Mouse (Mus musculus): ENCODE data around the gene AF366264. TPM values are rescaled to one million over a fixed set of nuclear protein-coding genes. Genes with fewer than 3 reads are reported as not detected.
"Not testable (repeated sequence)": the region's sequence is repeated elsewhere in the genome, so short reads cannot be mapped to it uniquely, and the experiment has no call there.

The AF366264 gene
- polyA plus RNA-seq (2016; fragmentation: Nextera tagmentation; extraction: Ambion mirVana) = not detected in 2 replicates

- H3K9ac ChIP-seq (replicated peaks); H3K4me3 ChIP-seq; H3K36me3 ChIP-seq; H3K27ac ChIP-seq (replicated peaks); ATAC-seq (ENCODE audit: low FRiP score, low read depth); H3K4me1 ChIP-seq; H3K4me2 ChIP-seq (replicated peaks); H3K9me3 ChIP-seq; H3K27me3 ChIP-seq: not testable (repeated sequence)
- 89% methylated on average over 5 of the region's 5 CpGs for WGBS
Measured at GRCm38 (mm10) chr8:13838289-13838688, at the start of gene AF366264. TSS of gene AF366264 (minus strand) at chr8:13838389.

DNA sequence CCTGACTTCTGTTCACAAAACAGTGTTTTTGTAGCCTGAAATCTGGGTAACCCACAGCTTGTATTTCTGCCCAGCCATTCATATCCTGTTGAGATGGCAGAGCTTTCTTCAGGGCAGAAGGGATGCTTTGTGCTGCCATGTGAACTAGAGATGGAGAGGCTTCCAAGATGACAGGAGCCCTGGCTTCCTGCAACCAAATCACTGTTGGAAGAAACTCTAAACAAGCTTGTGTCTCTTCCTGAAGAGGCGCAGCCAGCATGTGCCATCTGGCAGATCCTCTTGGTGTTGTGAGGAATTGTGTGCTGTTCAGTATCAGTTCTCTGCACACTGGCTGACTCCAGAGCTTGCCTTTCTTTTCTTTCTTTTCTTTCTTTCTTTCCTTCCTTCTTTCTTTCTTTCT, 5.1 kb upstream of the AF366264 start:
- not testable (repeated sequence) for H3K4me2 ChIP-seq (replicated peaks); H3K9me3 ChIP-seq; H3K4me3 ChIP-seq; ATAC-seq (ENCODE audit: low FRiP score, low read depth); H3K27me3 ChIP-seq; H3K4me1 ChIP-seq; H3K27ac ChIP-seq (replicated peaks); H3K36me3 ChIP-seq; H3K9ac ChIP-seq (replicated peaks)
- WGBS = 87% methylated on average over 1 of the region's 1 CpGs

DNA sequence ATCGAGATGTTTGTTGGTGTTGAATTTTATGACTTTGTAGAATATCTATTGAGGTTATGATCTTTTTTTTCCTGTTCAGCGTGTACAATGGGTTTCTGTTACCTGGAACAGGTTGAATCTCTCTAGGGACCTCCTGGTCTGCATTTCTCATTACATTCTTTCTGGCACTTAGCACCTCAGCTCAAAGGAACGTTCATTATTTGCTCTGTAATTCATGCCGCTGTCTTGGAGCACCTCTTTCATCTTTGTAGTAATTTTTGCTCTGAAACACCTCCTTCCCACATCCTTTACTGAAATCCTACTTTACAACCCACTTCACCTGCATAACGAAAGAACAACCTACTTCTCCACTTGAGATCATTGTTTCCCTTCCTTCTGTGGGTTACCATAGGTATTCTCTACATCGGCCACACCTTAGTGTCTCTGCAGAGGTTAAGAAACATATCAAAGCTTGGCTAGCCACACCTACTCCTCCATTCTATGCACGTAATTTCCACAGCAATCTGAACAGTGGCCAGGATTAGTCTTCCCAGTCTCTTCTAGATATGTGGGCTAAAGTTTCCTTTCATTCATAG, 9.5 kb downstream of the AF366264 start:
- H3K27me3 ChIP-seq = no peaks in the 10 kb centered on the region
- no peak overlapping the region for H3K4me3 ChIP-seq
- no peak overlapping the region for H3K27ac ChIP-seq (replicated peaks)
- no peak overlapping the region for H3K4me2 ChIP-seq (replicated peaks)
- 80% methylated on average over 7 of the region's 7 CpGs for WGBS
- H3K4me1 ChIP-seq = no peaks in the 10 kb centered on the region
- H3K36me3 ChIP-seq = no peaks in the 10 kb centered on the region
- ATAC-seq (ENCODE audit: low FRiP score, low read depth) = no peak
- no peaks in the 10 kb centered on the region for H3K9me3 ChIP-seq
- no peak overlapping the region for H3K9ac ChIP-seq (replicated peaks)

GRCm38 (mm10) chr8:13799566-13799965, 38.6 kb downstream of the AF366264 start:
- WGBS = 93% methylated on average over 5 of the region's 5 CpGs
- peaks cover 41% of the 10 kb centered on the region for H3K36me3 ChIP-seq
- H3K27ac ChIP-seq (replicated peaks) = no peak overlapping the region
- peaks cover 3% of the 10 kb centered on the region; the same call in 1 of the 2 replicates for H3K4me1 ChIP-seq
- H3K4me2 ChIP-seq (replicated peaks) = no peak overlapping the region
- H3K4me3 ChIP-seq = no peak overlapping the region
- no peak for ATAC-seq (ENCODE audit: low FRiP score, low read depth)
- H3K9me3 ChIP-seq = no peaks in the 10 kb centered on the region
- peaks cover 9% of the 10 kb centered on the region; the same call in 1 of the 2 replicates for H3K27me3 ChIP-seq
- no peak overlapping the region for H3K9ac ChIP-seq (replicated peaks)

GRCm38 (mm10) chr8:13797676-13798075, 40.5 kb downstream of the AF366264 start:
- ATAC-seq (ENCODE audit: low FRiP score, low read depth) = no peak
- 96% methylated on average over 5 of the region's 5 CpGs for WGBS
- peaks cover 3% of the 10 kb centered on the region; the same call in 1 of the 2 replicates for H3K27me3 ChIP-seq

GRCm38 (mm10) chr8:13793746-13794101, 44.5 kb downstream of the AF366264 start:
- Histone ChIP-seq H3K4me1 (no peaks in the 10 kb centered on the region), H3K4me2 (replicated peaks) (no peak overlapping the region), H3K27ac (replicated peaks) (no peak overlapping the region), H3K27me3 (no peaks in the 10 kb centered on the region), H3K9me3 (no peaks in the 10 kb centered on the region), H3K4me3 (no peak overlapping the region), H3K9ac (replicated peaks) (no peak overlapping the region), H3K36me3 (peaks cover 62% of the 10 kb centered on the region)
- WGBS = 96% methylated on average over 11 of the region's 11 CpGs
- ATAC-seq (ENCODE audit: low FRiP score, low read depth) = no peak

More at GRCm38 (mm10) chr8:13797676-13798075, 40.5 kb downstream of the AF366264 start:
- Histone ChIP-seq H3K9ac (replicated peaks) (no peak overlapping the region), H3K4me1 (peaks cover 3% of the 10 kb centered on the region; the same call in 1 of the 2 replicates), H3K27ac (replicated peaks) (no peak overlapping the region), H3K9me3 (no peaks in the 10 kb centered on the region), H3K4me3 (no peak overlapping the region), H3K36me3 (peaks cover 59% of the 10 kb centered on the region), H3K4me2 (replicated peaks) (no peak overlapping the region)

GRCm38 (mm10) chr8:13793097-13793745, 45.0 kb downstream of the AF366264 start:
- peaks cover 62% of the 10 kb centered on the region for H3K36me3 ChIP-seq

DNA sequence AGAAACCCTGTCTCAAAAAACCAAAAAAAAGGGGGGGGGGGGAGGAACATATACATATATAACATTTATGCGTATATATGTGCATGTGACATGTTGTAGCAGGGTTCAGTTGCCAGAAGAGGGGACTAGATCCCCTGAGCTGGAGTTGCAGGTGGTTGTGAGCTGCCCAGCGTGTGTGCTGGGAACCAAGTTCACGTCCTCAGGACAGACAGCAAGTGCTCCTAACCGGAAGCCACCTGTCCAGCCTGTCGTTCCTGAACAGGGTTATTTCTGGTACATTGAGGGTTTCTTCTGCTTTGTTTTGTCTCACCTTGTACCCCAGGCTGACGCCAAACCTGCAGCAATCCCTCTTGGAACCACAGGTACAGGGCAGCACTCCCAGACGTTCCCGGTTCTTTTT, 48.6 kb downstream of the AF366264 start:
- no peaks in the 10 kb centered on the region for H3K9me3 ChIP-seq
- H3K36me3 ChIP-seq = peaks cover 33% of the 10 kb centered on the region
- no peak for ATAC-seq (ENCODE audit: low FRiP score, low read depth)
- 96% methylated on average over 8 of the region's 8 CpGs for WGBS
- no peak overlapping the region for H3K9ac ChIP-seq (replicated peaks)
- no peak overlapping the region for H3K4me2 ChIP-seq (replicated peaks)
- H3K27me3 ChIP-seq = no peaks in the 10 kb centered on the region
- peaks cover 12% of the 10 kb centered on the region for H3K4me1 ChIP-seq
- no peak overlapping the region for H3K4me3 ChIP-seq
- H3K27ac ChIP-seq (replicated peaks) = no peak overlapping the region

More at GRCm38 (mm10) chr8:13793097-13793745, 45.0 kb downstream of the AF366264 start:
- 96% methylated on average over 8 of the region's 8 CpGs for WGBS
- H3K4me2 ChIP-seq (replicated peaks) = no peak overlapping the region
- no peak overlapping the region for H3K27ac ChIP-seq (replicated peaks)
- H3K9me3 ChIP-seq = no peaks in the 10 kb centered on the region
- H3K4me3 ChIP-seq = no peak overlapping the region
- no peaks in the 10 kb centered on the region for H3K4me1 ChIP-seq
- no peak for ATAC-seq (ENCODE audit: low FRiP score, low read depth)
- no peaks in the 10 kb centered on the region for H3K27me3 ChIP-seq
- no peak overlapping the region for H3K9ac ChIP-seq (replicated peaks)

DNA sequence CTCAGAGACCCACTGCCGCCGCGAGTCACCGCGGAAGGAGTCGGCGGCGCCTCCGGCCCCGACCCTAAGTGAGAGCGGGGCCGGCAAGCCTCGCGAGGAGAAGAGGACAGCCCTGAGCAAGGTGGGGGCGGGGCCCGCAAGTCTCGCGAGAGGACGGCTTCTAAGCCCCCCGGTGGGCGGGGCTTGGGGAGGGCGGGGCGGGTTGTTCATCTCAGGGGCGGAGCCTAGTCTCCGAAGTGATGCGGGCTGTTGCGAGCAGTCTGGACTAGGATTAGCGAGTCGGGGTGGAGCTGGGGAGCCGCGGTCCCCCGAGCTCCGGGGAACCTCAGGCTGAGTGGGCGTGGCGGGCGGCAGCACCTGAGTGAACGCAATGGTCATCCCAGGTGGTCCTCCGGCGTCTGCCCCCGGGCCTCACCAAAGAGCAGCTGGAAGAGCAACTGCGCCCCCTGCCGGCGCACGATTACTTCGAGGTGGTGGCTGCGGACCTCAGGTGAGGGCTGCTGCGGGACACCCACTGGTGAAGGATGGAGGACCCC, 52.4 kb downstream of the AF366264 start:
- Histone ChIP-seq H3K27me3 (no peaks in the 10 kb centered on the region), H3K36me3 (peaks cover 24% of the 10 kb centered on the region), H3K9ac (replicated peaks) (peak overlapping the region; percentile 83), H3K9me3 (no peaks in the 10 kb centered on the region), H3K4me2 (replicated peaks) (peak overlapping the region; percentile 70), H3K4me3 (peak overlapping the region; percentile 67), H3K27ac (replicated peaks) (peak overlapping the region; percentile 98), H3K4me1 (peaks cover 16% of the 10 kb centered on the region)
- under 1% methylated on average over 45 of the region's 47 CpGs for WGBS
- peak; percentile 95 for ATAC-seq (ENCODE audit: low FRiP score, low read depth)

DNA sequence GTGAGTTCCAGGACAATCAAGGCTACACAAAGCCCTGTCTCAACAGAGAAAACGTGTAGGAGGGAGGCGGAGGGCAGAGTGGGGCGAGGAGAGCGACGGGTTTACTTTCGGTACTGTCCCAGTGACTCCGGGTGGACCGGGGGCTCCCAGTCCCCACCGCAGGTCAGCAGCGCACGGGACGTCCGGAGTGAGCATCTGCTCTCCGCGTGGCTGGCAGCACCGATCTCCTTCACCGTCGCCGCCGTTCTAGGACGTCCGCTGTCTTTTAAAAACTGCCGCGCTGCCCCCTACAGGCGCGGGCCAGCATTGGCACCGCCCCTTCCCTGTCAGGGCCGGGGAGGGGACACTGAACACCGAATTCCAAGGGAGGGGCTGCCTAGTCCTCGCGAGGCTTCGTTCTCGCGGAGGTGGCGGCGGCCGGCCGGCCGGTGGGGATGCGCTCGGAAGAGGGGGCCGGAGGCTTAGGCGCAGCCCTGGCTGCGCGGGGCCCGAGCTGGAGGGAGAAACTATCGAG, 52.9 kb downstream of the AF366264 start, which contains the start of gene Upf3a:
Upf3a (plus strand) TSS at position 366 of the 514 bp plus-strand sequence.
- H3K9ac ChIP-seq (replicated peaks) = peak within 1 kb of the TSS; percentile 83
- H3K4me2 ChIP-seq (replicated peaks) = peak within 1 kb of the TSS; percentile 70
- H3K27me3 ChIP-seq = no peaks in the 10 kb centered on the region
- peak within 1 kb of the TSS; percentile 67 for H3K4me3 ChIP-seq
- WGBS = under 1% methylated on average over 47 of the region's 47 CpGs
- H3K27ac ChIP-seq (replicated peaks) = peak within 1 kb of the TSS; percentile 98
- peaks cover 16% of the 10 kb centered on the region for H3K4me1 ChIP-seq
- peak; percentile 94 for ATAC-seq (ENCODE audit: low FRiP score, low read depth)
- H3K36me3 ChIP-seq = peaks cover 29% of the 10 kb centered on the region
- no peaks in the 10 kb centered on the region for H3K9me3 ChIP-seq

Measured in midbrain, embryonic 12.5 days (tissue).